Mouse (Mus musculus): ENCODE measurements around the gene Mmp25.

Mmp25 gene

DNA sequence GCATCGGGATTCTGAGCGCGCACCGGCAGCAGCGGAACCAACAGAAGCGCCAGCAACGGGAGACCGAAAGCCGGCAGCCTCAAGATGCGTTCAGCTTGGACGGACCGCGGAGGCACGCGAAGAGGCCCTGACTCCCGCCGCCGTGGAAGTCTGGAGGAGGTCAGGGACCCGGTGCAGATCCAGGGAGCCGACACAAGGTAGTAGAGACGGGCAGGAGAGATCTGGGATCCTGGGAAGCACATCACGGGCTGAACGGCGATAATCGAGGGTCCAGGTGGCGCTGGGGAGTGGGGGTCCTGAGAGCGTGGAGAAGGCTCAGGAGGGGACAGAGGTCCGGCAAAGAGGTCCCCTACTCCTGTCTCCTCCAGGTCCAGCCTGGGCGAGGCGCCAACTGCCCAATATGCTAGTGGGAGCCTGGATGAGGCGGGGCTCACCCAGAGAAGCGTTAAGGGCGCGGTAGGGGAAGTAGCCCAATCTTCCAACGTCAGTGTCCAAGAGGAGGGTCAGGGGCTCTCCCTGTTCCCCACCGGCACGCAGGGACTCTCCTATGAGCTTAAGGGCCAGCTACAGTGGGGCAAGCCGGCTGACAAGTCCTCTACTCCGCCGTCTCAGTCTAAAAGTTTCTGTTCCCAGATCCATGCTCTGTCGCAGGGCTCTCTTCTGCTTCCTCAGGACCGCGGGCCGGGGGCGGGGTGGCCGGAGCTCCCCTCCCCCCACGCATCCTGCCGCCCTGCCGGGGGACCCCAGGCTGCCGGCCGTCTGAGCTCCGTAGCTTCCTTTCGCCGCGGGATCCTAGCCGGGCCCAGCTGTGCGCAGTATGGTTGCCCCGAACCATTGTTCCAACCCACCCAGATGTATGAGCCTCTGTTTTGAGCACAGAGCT is at the start of gene Mmp25:
Mmp25 (minus strand) TSS at position 665 of the 883 bp plus-strand sequence.
- no peak for DNase-seq (ENCODE audit: low read depth)

DNA sequence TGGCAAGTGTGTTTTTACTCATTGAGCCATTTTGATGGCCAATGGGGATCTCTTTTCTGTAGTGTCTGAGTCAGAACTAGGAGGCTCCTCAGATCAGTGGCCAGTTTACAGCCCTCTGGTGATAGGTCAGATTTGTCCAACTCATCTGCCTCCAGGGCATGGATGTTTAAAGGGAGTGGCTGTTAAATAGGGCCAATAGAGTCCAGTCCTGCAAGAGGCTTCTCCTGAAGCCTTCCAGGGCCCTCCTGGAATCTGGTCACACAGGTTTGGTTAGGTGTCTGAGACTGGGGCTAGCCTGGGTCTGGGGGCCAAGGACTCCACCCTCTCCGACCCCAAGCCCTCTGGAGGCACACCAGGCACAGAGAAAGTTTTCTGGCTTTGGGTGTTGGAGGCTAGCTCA is 49.4 kb upstream of the Mmp25 start:
- no peak for DNase-seq (ENCODE audit: low read depth)

DNA sequence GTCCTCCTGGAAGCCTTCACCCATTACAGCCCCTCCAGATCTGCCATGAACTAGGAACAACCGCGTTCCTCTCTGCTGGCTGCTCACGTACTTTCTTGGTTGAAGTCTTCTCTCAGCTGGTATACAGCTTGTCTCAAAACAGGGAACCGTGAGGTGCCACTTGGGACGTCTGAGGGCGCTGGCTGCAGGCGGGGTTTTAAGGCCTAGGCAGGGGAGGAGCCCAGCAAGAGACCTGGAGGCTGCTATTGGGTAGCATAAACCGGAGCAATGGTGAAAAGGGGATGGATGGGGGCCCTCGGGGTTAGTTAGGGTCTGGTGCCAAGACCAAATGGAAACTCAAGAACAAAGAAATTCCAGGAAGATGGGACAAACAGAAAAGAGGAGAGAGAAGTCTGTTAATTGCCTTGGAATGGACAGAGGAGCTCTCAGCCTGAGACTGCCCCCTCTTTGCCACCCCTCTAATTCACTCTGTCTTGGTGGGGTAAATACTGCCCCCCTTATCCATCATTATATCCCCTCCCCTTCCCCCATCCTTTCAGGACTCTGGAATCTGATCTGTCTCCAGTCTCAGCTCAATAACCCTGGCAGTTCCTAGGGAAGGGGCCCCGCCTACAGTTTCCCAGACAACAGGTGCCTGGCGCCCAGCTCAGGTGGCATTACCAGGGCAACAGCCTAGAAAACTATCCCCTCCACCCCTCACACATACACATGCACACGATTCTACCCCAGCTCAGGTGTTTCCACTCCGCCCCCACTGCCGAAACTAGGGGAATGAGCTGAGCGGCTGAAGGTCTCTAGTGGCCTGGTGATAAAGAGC is 39.0 kb upstream of the Mmp25 start, which contains the start of gene Cldn9:
Cldn9 (minus strand) TSS at position 171 of the 817 bp plus-strand sequence.
- no peak for DNase-seq (ENCODE audit: low read depth)

DNA sequence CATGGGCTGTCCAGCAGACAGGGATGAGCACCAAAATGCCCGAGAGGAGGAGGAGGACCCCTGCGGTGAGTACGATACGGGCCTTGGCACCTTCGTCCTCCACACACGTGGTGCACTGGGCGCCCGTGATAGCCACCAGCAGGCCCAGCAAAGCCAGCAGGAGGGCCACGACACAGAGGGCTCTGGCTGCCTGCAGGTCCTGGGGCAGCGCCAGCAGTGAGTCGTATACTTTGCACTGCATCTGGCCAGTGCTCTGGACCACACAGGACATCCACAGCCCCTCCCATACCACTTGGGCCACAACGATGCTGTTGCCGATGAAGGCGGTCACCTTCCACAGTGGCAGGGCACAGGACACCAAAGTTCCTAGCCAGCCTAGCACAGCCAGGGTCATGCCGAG is 38.1 kb upstream of the Mmp25 start:
- no peak for DNase-seq (ENCODE audit: low read depth)

DNA sequence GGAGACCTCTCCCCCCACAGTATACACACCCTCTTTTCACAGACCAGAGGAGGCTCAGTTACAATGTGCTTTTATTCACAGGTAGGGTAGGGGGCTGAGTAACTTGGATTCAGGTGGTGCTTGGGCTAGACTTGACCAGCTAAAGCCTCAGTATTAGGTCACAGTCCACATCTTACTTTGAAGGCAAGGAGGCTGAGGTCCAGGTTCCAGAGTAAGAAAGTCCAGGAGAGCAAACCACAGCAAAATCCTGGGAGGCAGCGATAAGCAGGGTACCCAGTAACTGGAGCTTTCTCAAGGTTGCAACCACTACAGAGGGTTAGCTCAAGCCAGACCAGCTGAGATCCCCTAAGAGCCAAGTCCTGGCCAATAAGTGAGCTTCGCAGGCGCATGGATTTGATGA is 37.5 kb upstream of the Mmp25 start:
- no peak for DNase-seq (ENCODE audit: low read depth)

DNA sequence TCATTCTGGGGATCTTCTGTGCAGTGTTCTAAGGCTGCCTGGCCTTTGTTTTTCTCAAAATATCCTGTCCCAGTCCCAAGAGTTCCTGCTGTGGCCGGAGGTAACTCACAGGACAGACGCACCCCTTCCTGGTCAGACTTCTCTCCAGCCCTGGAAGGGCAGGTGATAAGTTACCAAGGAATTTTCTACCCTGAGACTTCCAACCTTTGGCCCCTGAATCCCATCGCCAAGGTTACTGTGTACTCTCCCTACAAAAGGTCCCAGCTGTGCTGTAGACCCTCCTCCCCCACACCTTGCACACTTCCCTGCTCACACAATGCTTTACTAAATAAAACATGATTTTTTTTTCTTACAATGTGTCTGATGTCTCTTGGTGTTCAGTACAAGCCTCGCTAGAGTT is 37.0 kb upstream of the Mmp25 start:
- no peak for DNase-seq (ENCODE audit: low read depth)

DNA sequence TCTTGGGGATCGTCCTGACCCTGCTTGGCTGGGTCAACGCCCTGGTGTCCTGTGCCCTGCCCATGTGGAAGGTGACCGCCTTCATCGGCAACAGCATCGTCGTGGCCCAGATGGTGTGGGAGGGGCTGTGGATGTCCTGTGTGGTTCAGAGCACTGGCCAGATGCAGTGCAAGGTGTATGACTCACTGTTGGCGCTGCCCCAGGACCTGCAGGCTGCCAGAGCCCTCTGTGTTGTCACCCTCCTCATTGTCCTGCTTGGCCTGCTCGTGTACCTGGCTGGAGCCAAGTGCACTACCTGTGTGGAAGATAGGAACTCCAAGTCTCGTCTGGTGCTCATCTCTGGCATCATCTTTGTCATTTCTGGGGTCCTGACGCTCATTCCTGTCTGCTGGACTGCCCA is 36.0 kb upstream of the Mmp25 start:
- DNase-seq (ENCODE audit: low read depth): no peak

DNA sequence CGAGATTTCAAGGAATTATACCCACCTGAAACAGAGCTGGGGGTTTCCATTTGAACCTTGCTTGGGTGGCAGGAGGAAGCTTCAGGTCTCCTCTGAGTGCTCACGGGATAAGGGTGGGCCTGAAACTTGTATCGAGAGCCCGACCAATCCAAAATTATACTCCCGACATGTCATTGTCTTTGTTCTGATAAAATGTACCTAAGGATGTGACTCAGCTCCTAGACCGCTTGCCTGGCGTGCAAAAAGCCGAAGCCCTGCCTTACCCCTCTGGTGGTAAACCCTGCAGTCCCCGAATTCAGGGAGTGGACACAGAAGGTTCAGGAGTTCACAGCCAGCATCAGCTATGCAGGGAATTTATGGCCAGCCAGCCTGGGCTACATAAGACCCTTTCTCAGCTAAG is 35.3 kb upstream of the Mmp25 start:
- DNase-seq (ENCODE audit: low read depth): no peak

DNA sequence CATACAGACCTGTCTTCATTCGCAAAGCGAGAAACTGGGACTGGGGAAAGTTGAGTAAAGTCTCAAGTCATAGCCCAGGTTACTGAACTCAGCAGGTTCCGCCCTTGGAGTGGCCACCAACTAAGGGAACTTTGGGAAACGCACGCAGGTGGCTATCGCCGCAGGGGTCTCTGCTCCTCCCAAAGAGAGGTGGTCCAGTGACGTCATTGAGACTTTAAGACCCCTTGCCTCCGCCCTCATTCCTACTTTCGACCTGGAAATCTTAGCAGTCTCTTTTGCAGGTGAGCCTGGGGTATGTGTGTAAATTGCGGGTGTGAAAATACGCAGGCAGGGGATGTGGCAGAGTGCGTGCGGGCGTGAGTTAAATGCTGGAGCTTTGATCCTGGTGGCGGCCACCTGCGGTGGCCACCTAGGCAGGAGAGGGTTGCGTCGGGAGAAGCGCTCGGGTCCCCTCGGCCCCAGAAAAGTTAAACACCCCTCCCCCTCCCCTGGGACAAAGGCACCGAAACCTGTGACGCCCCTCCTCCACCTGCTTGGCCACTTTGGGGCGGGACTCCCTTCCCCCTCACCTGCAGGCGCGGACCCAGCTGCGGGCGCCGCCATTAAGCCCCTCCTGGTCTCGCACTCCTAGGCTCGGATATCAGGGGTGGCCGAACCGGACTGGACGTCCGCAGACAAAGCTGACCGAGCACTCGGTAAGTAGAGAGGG is 34.2 kb upstream of the Mmp25 start, which contains the start of gene Cldn6:
Cldn6 (plus strand) TSS at position 123 of the 709 bp plus-strand sequence.
- no peak for DNase-seq (ENCODE audit: low read depth)

DNA sequence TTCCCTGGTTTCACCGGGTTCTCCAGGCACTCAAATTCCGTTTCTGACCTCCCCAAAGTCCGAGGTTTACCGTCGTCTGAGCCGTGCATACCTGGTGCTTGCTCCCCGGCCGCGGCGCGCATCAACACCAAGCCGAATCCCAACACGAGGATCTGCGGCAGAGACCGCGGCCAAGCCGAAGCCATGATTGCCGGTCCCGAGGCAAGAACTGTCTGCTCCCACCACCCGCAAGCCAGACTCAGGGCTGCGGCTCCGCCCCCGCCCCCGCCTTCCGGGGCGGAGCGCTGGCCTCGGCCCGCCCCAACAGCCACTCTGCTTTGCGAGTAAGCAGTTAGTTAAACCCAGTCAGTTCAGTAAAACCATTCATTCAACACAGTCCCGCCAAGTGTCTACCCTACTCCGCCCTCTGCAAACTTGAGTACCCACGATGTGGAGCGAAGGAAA is 32.2 kb upstream of the Mmp25 start, which contains the start of gene Tnfrsf12a:
Tnfrsf12a (minus strand) TSS at position 233 of the 444 bp plus-strand sequence.
- peak; percentile 80 for DNase-seq (ENCODE audit: low read depth)

DNA sequence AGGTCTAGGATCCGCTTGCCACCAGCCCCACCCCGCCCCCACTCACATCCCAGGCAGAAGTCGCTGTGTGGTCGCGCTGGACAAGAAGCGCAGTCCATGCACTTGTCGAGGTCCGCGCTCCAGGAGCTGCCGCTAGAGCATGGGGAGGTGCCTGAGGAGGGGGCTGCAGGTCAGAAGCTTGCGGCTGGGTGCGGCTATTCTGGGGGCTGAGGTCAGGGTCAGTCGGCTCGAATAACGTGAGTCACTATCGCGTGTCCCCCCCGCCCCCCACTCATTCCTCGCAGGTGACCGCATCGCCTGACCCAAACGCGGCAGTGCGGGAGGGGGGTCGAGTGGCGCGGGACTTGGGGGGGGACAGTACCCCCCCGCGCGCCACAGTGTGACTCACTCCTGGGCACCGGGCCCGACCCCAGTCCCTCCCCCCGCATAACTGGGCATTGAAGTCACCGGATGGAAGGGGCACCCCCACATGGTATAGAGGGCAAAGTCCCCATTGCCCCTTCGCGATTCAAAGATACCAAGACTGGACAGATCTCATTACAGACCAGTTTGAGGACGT is 31.5 kb upstream of the Mmp25 start:
- DNase-seq (ENCODE audit: low read depth): peak; percentile 24

DNA sequence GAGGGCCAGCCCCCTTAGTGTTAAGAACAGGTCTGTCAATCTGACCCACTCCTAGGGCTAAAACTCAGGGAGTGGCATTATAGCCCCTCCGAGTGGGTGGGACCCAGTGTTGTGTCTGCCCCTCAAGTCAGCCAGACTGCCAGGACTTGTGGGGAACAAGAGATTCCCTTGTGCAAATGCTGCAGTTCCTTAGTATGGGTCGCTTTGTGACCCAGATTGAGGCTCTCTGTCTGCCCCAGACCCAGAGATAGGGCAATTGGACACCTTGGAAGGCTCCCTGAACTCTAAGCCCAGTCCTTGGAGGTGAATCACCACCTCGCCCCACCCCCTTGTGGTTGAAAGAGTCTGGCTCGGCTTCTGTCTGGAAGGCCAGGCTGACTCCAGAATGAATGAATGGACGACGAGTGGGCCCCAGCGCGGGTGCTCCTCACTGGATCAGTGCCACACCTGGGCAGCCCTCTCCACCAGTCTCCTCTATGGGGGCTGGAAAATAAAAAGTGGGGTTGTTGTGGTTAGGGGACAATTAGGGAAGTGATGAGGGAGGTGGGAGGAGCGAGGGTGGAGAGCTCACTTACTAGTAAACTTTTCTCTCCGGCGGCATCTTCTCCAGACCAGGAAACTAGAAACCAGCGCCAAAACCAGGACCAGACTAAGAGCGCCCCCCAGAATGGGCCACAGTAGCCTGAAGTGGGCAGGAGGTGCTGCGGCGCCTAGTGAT is 30.6 kb upstream of the Mmp25 start:
- DNase-seq (ENCODE audit: low read depth): peak; percentile 94

DNA sequence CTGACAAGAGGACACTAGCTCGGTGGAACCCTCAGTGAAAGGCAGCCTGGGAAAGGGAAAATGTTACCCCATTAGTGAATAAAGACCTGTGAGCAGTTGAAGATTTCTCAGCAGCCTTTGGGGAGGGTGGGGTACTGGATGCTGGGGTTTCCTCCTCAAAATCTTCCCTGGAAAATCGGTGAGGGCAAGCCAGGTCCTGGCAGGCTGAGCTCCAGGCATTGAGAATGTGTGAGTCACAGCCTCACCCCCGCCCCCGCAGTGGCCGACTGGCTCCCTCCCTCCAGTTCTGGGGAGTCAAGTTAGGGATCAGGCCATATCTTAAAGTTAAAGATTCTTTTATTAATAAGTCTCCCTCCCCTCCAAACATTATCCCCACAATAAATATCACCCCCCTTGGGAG is 30.1 kb upstream of the Mmp25 start:
- DNase-seq (ENCODE audit: low read depth): no peak

DNA sequence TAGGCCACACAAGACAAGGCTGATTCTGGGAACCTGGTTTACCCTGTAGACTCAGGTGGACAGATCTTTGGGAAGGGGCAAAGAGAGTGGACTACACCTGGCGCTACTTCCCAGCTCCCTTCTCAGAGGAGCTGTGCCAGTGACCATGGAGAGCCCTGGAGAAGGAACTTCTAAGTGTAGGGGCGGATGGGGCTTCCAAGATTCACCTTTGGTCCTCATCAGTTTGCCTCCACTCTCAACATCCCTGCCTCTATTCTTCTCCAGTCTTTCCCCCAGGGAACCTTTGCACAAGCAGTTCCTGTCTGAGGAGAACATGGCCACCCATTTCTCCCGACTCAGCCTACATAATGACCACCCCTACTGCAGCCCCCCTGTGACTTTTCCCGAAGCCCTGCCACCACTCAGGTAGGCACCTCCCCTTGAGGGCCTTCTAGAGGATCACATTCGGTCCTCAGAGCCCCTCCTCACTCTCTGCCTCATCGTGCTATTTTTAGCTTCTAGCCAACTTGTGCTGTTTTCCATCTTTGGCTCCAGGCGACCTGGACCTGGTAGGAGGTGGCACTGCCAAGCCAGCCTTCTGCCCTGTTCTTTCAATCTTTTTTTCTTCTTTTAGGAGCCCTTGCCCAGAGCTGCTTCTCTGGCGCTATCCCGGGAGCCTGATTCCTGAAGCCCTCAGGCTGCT is 29.3 kb upstream of the Mmp25 start:
- DNase-seq (ENCODE audit: low read depth): no peak

DNA sequence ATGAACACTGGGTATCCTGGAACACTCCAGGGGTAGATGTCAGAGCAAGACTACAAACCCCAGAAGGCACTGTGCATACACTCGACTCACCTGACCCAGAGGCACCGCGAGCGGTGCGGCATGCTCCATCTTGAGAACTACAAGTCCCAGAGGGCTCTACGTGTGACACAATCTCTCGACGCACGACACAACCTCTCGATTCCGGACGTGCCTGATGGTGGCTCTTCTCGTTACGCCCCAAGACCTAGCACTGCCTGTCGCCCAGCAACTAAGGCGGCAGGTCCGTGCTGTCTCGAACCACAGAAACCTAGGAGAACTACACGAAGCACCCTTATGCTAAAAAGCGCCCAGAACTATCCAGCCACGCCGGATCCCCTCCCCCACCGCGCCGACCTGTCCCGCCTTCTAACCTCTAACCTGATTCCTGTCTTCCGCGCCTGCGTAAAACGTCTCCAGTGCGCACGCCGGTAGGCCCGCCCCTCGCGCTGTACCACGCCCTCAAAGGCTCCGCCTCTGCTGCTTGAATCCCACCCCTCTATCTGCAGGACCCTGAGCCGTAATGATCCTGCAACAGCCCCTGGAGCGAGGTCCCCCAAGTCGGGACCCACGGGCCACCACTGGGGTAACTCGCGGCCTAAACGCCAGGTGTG is 28.5 kb upstream of the Mmp25 start, which contains the start of the genes Hcfc1r1 and Thoc6:
Hcfc1r1 (plus strand) TSS at position 173 of the 650 bp plus-strand sequence.
Thoc6 (minus strand) TSS at position 459 of the 650 bp plus-strand sequence.
- DNase-seq (ENCODE audit: low read depth): peak; percentile 90

DNA sequence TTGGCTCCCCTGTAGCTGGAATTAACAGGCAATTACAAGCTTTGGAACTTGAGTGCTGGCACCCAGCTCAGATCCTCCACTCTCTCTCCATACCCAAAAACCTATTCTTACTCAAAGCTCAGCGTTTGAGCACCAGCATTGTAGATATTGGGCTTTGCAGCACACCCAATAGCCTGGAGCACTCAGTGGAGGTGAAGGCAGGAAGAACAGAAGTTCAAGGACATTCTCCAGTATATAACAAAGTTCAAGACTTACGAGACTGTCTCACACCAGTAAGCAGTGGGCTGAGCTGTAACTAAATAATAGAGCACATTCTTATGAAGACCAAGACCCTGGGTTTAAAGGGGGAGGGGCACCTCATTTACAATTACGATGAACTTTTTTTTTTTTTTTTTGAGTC is 27.7 kb upstream of the Mmp25 start:
- DNase-seq (ENCODE audit: low read depth): no peak

DNA sequence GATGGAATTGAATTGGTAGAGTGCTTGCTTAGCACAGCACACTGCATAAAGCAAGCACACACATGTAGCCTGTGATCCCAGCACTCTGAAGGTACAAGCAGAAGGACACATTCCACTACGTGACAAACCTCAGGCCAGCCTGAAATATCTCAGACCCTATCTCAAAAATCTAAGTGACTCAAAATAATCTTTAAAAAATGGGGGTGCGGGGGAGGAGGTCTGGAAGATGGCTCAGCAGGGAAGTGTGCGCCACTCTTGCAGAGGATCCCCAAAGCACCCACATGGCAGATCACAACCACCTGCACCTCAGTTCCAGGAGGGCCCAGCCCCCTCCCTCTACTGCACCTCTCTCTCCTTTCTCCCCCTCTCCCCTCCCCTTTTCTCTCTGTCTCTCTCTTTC is 26.4 kb upstream of the Mmp25 start:
- DNase-seq (ENCODE audit: low read depth): no peak

DNA sequence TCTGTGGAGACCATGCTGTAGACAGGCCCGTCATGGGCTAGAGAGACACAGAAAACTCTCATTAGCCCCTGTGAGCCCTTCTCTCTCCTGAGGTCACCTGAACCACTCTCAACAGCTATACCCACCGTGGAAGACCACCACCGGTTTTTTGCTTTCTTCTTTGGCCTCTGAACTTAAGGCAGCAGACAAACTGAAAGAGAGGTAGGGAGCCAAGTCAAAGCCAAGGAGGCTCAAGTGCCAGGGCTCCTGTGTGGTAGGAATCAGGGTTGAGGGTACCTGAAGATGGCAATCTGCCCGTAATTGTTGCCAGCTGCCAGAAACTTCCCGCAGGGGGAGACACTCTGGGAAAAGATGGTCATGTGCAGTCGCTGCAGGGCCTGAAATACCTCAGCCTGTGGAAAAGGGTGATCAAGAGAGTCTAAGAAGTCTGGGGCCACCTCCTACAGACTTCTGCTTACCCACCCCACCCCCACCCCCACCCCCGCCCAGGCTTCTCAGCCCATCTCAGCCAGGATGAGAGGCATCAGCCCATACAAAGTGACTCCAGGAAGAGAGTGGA is 25.5 kb upstream of the Mmp25 start:
- DNase-seq (ENCODE audit: low read depth): no peak

DNA sequence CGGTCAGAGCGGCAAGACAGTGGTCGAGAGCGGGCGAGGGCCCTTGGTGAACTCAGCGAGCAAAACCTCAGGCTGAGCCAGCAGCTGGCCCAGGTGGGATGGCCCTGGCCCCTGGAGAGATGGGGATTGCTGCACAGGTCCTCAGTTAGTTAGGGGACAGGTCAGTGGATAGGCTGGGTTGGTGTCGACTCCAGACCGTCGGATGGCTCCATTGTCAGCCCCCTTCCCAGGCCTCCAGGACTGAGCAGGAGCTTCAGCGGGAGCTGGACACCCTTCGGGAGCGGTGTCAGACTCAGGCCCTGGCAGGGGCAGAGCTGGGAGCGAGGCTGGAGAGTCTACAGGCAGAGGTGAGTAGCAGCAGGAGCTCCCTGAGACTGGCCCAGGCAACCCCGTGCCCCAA is 20.4 kb upstream of the Mmp25 start:
- no peak for DNase-seq (ENCODE audit: low read depth)
